Mouse (Mus musculus) erythroid progenitor cell, adult 5-6 weeks (primary cell): Measurements from ENCODE around the gene Gm8126. TPM values are rescaled to one million over a fixed set of nuclear protein-coding genes. Genes with fewer than 3 reads are reported as not detected.
"Not testable (repeated sequence)": the region's sequence is repeated elsewhere in the genome, so short reads cannot be mapped to it uniquely, and the experiment has no call there.

Experiments used
- ATAC-seq: replicated peaks from 2 replicates; pipeline ENCODE4 v1.8.0; 2016; ENCODE audit warnings: moderate number of reproducible peaks, mild to moderate bottlenecking, moderate TSS enrichment, inconsistent platforms; ENCODE audit not compliant: poor library complexity, low FRiP score, severe bottlenecking
- total RNA-seq, 2 experiments: library from RNA; stranded (forward) in 1 of 2; stranded (reverse) in 1 of 2; fragments of 150-400 nt in 1 of 2; fragments of 186-747, 209-891 nt in 1 of 2; gene quantifications; 2 replicates each; pipeline versions ENCODE4 v1.2.3 to v1.2.4; 2015 to 2017; ENCODE audit warnings: low replicate concordance in 2 of 2

Gene Gm8126
- total RNA-seq (2015; ENCODE audit: low replicate concordance) (not detected in 2 replicates), total RNA-seq (2017; ENCODE audit: low replicate concordance) (not detected in 2 replicates)

- ATAC-seq, result not testable (repeated sequence)
Observed at GRCm38 (mm10) chr14:43258349-43258748, at the start of gene Gm8126. Gm8126 (plus strand) TSS chr14:43258649.

GRCm38 (mm10) chr14:43235204-43235603 lies 23.2 kb upstream of the Gm8126 start, which contains the start of gene Gm8122:
Gm8122 (minus strand) TSS chr14:43235304.
- not testable (repeated sequence) for ATAC-seq

- not testable (repeated sequence) for ATAC-seq
Observed at GRCm38 (mm10) chr14:43237769-43238168, 20.7 kb upstream of the Gm8126 start.

- ATAC-seq, result 0 out of 2 replicates have a peak, but pooled peaks have one; percentile 34
Observed at GRCm38 (mm10) chr14:43249611-43250170, 8.8 kb upstream of the Gm8126 start.

- not testable (repeated sequence) for ATAC-seq
Observed at GRCm38 (mm10) chr14:43250549-43251253, 7.7 kb upstream of the Gm8126 start.

GRCm38 (mm10) chr14:43256511-43256910 lies 1.9 kb upstream of the Gm8126 start:
- ATAC-seq, result not testable (repeated sequence)

GRCm38 (mm10) chr14:43263421-43263820 lies 5.0 kb downstream of the Gm8126 start:
- not testable (repeated sequence) for ATAC-seq

GRCm38 (mm10) chr14:43268521-43269084 lies 10.2 kb downstream of the Gm8126 start:
- not testable (repeated sequence) for ATAC-seq

GRCm38 (mm10) chr14:43269211-43269610 lies 10.8 kb downstream of the Gm8126 start:
- not testable (repeated sequence) for ATAC-seq

GRCm38 (mm10) chr14:43273161-43273560 lies 14.7 kb downstream of the Gm8126 start:
- ATAC-seq, result not testable (repeated sequence)

GRCm38 (mm10) chr14:43274986-43275511 lies 16.6 kb downstream of the Gm8126 start, which contains the start of gene Gm9732:
Gm9732 (plus strand) TSS chr14:43275036.
- ATAC-seq, result not testable (repeated sequence)

GRCm38 (mm10) chr14:43275752-43276151 lies 17.3 kb downstream of the Gm8126 start:
- ATAC-seq, result not testable (repeated sequence)

- not testable (repeated sequence) for ATAC-seq
Observed at GRCm38 (mm10) chr14:43277468-43277867, 19.0 kb downstream of the Gm8126 start.

- ATAC-seq, result not testable (repeated sequence)
Observed at GRCm38 (mm10) chr14:43278146-43278545, 19.7 kb downstream of the Gm8126 start.

GRCm38 (mm10) chr14:43278681-43279080 lies 20.2 kb downstream of the Gm8126 start:
- ATAC-seq, result not testable (repeated sequence)

GRCm38 (mm10) chr14:43293503-43293902 lies 35.1 kb downstream of the Gm8126 start, which contains the start of gene Gm8127:
Gm8127 (minus strand) TSS chr14:43293832.
- ATAC-seq, result not testable (repeated sequence)
